In the genomic region with DNA sequence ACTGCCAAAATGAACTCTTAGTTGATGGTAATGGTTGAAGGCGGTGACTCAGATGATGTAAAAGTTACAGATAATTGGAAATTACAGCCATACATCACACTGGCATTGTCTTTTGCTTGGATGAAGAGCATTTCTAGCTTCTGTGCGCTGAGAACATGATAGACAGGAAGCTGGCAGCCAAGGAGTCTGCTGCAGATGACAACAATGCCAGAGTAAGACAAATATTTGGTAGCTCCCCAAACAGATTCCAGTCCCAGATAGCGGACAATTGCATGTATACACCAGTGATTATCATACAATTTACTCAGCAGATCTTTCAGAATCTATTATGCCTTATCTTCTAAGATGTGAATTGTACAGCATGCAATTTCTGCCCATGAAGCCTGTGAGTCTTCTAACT, we compare ENCODE assay signal across 22 mouse cellular contexts.
DNase-seq lines count a peak whose midpoint lies in the region; ATAC-seq and TF ChIP-seq lines count a peak whose summit lies in the region.
"Had no signal": no experiment of that assay in that cellular context is flagged by ENCODE, and none has a peak within 500 bp of the region (broad histone marks: within the 10 kb centered on the region; RNA-seq: fewer than 3 reads in every experiment).

No protein-coding gene starts in this region.

- H3K27me3 ChIP-seq in lung, postnatal 0 days (replicated peaks; ENCODE audit: insufficient read depth, low read length) = no peaks in the 10 kb centered on the region
- H3K27me3 ChIP-seq: embryonic facial prominence, embryonic 12.5 days; forebrain, embryonic 12.5 days had no signal

- H3K9me3 ChIP-seq in lung, postnatal 0 days (ENCODE audit: low read length) = no peaks in the 10 kb centered on the region
- H3K9me3 ChIP-seq: embryonic facial prominence, embryonic 10.5 days; embryonic facial prominence, embryonic 12.5 days; forebrain, embryonic 12.5 days had no signal

- H3K36me3 ChIP-seq in lung, postnatal 0 days (ENCODE audit: insufficient read depth, low read length) = no peaks in the 10 kb centered on the region
- H3K36me3 ChIP-seq: embryonic facial prominence, embryonic 10.5 days; embryonic facial prominence, embryonic 12.5 days had no signal

- H3K4me3 ChIP-seq in lung, postnatal 0 days (ENCODE audit: low read depth, low read length) = no peak overlapping the region
- no peak overlapping the region for H3K4me3 ChIP-seq in lung, adult 2 months (replicated peaks; ENCODE audit: extremely low read depth, low read depth, low read length)
- H3K4me3 ChIP-seq: embryonic facial prominence, embryonic 10.5 days; embryonic facial prominence, embryonic 12.5 days; forebrain, embryonic 12.5 days had no signal

- TF ChIP-seq EP300 in lung, postnatal 0 days (IDR thresholded peaks at IDR 0.05) = peak; percentile 91

- H3K27ac ChIP-seq in lung, postnatal 0 days (ENCODE audit: low read length) = no peak overlapping the region
- H3K27ac ChIP-seq: embryonic facial prominence, embryonic 10.5 days; embryonic facial prominence, embryonic 12.5 days; forebrain, embryonic 12.5 days had no signal

- peak; percentile 68 for ATAC-seq in lung, postnatal 0 days
- ATAC-seq: forebrain, embryonic 14.5 days; forebrain, postnatal 0 days had no signal

- DNase-seq in lung, postnatal 0 days (ENCODE audit: low spot score) = peak; percentile 27
- DNase-seq in lung, adult 2 months = no peak
- DNase-seq in lung, postnatal 14 days = peak; percentile 32
- DNase-seq in lung, postnatal 36 days = peak; percentile 66
- DNase-seq in frontal cortex, postnatal 10 days (ENCODE audit: low spot score in 2 of 2) = no peak
- no peak for DNase-seq in embryo, embryonic 9.5 days (ENCODE audit: extremely low spot score)
- no peak for DNase-seq in right cerebral cortex, postnatal 4 days
- DNase-seq: adrenal gland, adult 2 months; adrenal gland, postnatal 10 days; adrenal gland, postnatal 25 days; cerebellum, adult 11 months; cerebellum, adult 18-20 months; cerebellum, adult 8-10 months; cerebellum, adult 9-11 months; cerebellum, postnatal 14 days; cerebellum, postnatal 36 days; embryo, embryonic 11 days; forebrain, postnatal 0 days had no signal

- no peak for TF ChIP-seq CTCF in lung, postnatal 0 days (IDR thresholded peaks at IDR 0.05)
- no peak for TF ChIP-seq CTCF in lung, adult 2 months (IDR thresholded peaks at IDR 0.05; ENCODE audit: insufficient read depth, low read length)

- H3K4me2 ChIP-seq in lung, postnatal 0 days (replicated peaks; ENCODE audit: low read depth, low read length) = no peak overlapping the region
- H3K4me2 ChIP-seq: embryonic facial prominence, embryonic 12.5 days; forebrain, embryonic 12.5 days had no signal

- WGBS in lung, postnatal 0 days = 54% methylated on average over 3 of the region's 3 CpGs
- 41% methylated on average over 3 of the region's 3 CpGs for WGBS in lung, adult 2 months

- H3K9ac ChIP-seq in lung, postnatal 0 days (replicated peaks; ENCODE audit: low read depth) = no peak overlapping the region
- H3K9ac ChIP-seq: embryonic facial prominence, embryonic 12.5 days; forebrain, embryonic 12.5 days; forebrain, postnatal 0 days had no signal

- no peak for TF ChIP-seq POLR2A in lung, adult 2 months (IDR thresholded peaks at IDR 0.05; ENCODE audit: borderline replicate concordance, extremely low read depth, low read depth, low read length)

- no peaks in the 10 kb centered on the region for H3K4me1 ChIP-seq in lung, postnatal 0 days (ENCODE audit: insufficient read depth, low read depth, low read length)
- H3K4me1 ChIP-seq in lung, adult 2 months (ENCODE audit: control insufficient read depth, insufficient read depth, low read length) = no peaks in the 10 kb centered on the region
- H3K4me1 ChIP-seq: embryonic facial prominence, embryonic 10.5 days; embryonic facial prominence, embryonic 12.5 days; forebrain, embryonic 12.5 days had no signal

Comparison
In these comparisons a context has a peak if more than half of its experiments do, and no peak if none do; other contexts are left out.
1. DNase-seq: peak in lung, postnatal 0 days (single experiment), lung, postnatal 14 days (single experiment) and lung, postnatal 36 days (single experiment); none in lung, adult 2 months (single experiment), frontal cortex, postnatal 10 days (0 of 2), embryo, embryonic 9.5 days (single experiment) and right cerebral cortex, postnatal 4 days (single experiment).